Mouse (Mus musculus): ENCODE measurements around the gene 1110059G10Rik. TPM values are rescaled to one million over a fixed set of nuclear protein-coding genes. Genes with fewer than 3 reads are reported as not detected.
A peak's percentile ranks its signal among the peaks of the same experiment; 100 is the strongest.

Gene 1110059G10Rik
- 1.4 and 1.9 TPM in 2 replicates for polyA plus RNA-seq (2012; rRNA removed)

GRCm38 (mm10) chr9:122950643-122951475 is at the start of gene 1110059G10Rik, which contains the start of gene Kif15:
1110059G10Rik (minus strand) TSS chr9:122951000.
Kif15 (plus strand) TSS chr9:122951046.
- TF ChIP-seq CTCF (IDR thresholded peaks at IDR 0.05; ENCODE audit: control insufficient read depth, insufficient read depth, insufficient replicate concordance, low read depth, low read length): no peak
- TF ChIP-seq POLR2A (IDR thresholded peaks at IDR 0.05; ENCODE audit: control insufficient read depth, low read depth, low read length): peak; percentile 73

GRCm38 (mm10) chr9:122999193-122999586 is 48.4 kb upstream of the 1110059G10Rik start:
- Histone ChIP-seq H3K27ac (ENCODE audit: control insufficient read depth, insufficient read depth, low read depth, low read length) (no peak overlapping the region), H3K27me3 (ENCODE audit: control insufficient read depth, insufficient read depth, low read length) (no peaks in the 10 kb centered on the region), H3K4me3 (ENCODE audit: control insufficient read depth, low read depth, low read length) (no peak overlapping the region), H3K36me3 (ENCODE audit: control insufficient read depth, insufficient read depth, low read length) (peaks cover 2% of the 10 kb centered on the region), H3K4me1 (ENCODE audit: control insufficient read depth, insufficient read depth, low read length) (no peaks in the 10 kb centered on the region)
- TF ChIP-seq CTCF (IDR thresholded peaks at IDR 0.05; ENCODE audit: control insufficient read depth, insufficient read depth, insufficient replicate concordance, low read depth, low read length): no peak
- no peak for TF ChIP-seq POLR2A (IDR thresholded peaks at IDR 0.05; ENCODE audit: control insufficient read depth, low read depth, low read length)

More at GRCm38 (mm10) chr9:122950643-122951475, at the start of gene 1110059G10Rik, which contains the start of gene Kif15:
- no peaks in the 10 kb centered on the region; the same call in 1 of the 2 replicates for H3K36me3 ChIP-seq (ENCODE audit: control insufficient read depth, insufficient read depth, low read length)
- H3K27ac ChIP-seq (ENCODE audit: control insufficient read depth, insufficient read depth, low read depth, low read length): peak within 1 kb of the TSS; percentile 88
- H3K4me1 ChIP-seq (ENCODE audit: control insufficient read depth, insufficient read depth, low read length): no peaks in the 10 kb centered on the region
- H3K4me3 ChIP-seq (ENCODE audit: control insufficient read depth, low read depth, low read length): peak within 1 kb of the TSS; percentile 93
- no peaks in the 10 kb centered on the region for H3K27me3 ChIP-seq (ENCODE audit: control insufficient read depth, insufficient read depth, low read length)

GRCm38 (mm10) chr9:122998406-122999192 is 47.8 kb upstream of the 1110059G10Rik start:
- no peak for TF ChIP-seq POLR2A (IDR thresholded peaks at IDR 0.05; ENCODE audit: control insufficient read depth, low read depth, low read length)
- TF ChIP-seq CTCF (IDR thresholded peaks at IDR 0.05; ENCODE audit: control insufficient read depth, insufficient read depth, insufficient replicate concordance, low read depth, low read length): no peak
- Histone ChIP-seq H3K36me3 (ENCODE audit: control insufficient read depth, insufficient read depth, low read length) (peaks cover 2% of the 10 kb centered on the region), H3K27me3 (ENCODE audit: control insufficient read depth, insufficient read depth, low read length) (no peaks in the 10 kb centered on the region), H3K4me3 (ENCODE audit: control insufficient read depth, low read depth, low read length) (no peak overlapping the region), H3K4me1 (ENCODE audit: control insufficient read depth, insufficient read depth, low read length) (no peaks in the 10 kb centered on the region), H3K27ac (ENCODE audit: control insufficient read depth, insufficient read depth, low read depth, low read length) (no peak overlapping the region)

DNA sequence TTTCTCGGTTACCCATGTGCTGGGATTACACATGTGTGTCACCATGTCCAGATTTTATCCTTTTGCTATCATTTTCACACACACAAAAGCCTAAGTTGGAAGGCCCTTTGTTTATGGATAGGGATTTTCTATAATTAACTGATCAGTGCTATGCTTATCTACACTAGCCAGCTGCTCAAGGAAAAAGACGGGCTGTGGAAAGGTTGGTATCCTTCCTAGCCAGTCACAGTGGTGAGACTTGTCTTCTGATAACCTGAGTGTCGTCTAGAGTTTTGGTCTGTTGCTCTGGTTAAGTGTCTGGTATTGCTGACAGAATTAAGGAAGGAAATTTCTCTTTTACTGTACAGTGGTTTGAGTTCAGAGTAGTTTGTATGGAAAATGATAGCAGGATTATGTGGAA is 21.9 kb downstream of the 1110059G10Rik start:
- H3K27ac ChIP-seq (ENCODE audit: control insufficient read depth, insufficient read depth, low read depth, low read length): no peak overlapping the region
- H3K4me3 ChIP-seq (ENCODE audit: control insufficient read depth, low read depth, low read length): no peak overlapping the region
- TF ChIP-seq POLR2A (IDR thresholded peaks at IDR 0.05; ENCODE audit: control insufficient read depth, low read depth, low read length) (no peak), CTCF (IDR thresholded peaks at IDR 0.05; ENCODE audit: control insufficient read depth, insufficient read depth, insufficient replicate concordance, low read depth, low read length) (no peak)
- peaks cover under 1% of the 10 kb centered on the region; the same call in 1 of the 2 replicates for H3K4me1 ChIP-seq (ENCODE audit: control insufficient read depth, insufficient read depth, low read length)
- no peaks in the 10 kb centered on the region for H3K27me3 ChIP-seq (ENCODE audit: control insufficient read depth, insufficient read depth, low read length)
- H3K36me3 ChIP-seq (ENCODE audit: control insufficient read depth, insufficient read depth, low read length): peaks cover 2% of the 10 kb centered on the region; the same call in 1 of the 2 replicates

GRCm38 (mm10) chr9:122922936-122923381 is 27.8 kb downstream of the 1110059G10Rik start, which contains the start of gene Zfp105:
Zfp105 (plus strand) TSS chr9:122923072.
- Histone ChIP-seq H3K36me3 (ENCODE audit: control insufficient read depth, insufficient read depth, low read length) (peaks cover 2% of the 10 kb centered on the region; the same call in 1 of the 2 replicates), H3K27me3 (ENCODE audit: control insufficient read depth, insufficient read depth, low read length) (no peaks in the 10 kb centered on the region), H3K4me1 (ENCODE audit: control insufficient read depth, insufficient read depth, low read length) (peaks cover 2% of the 10 kb centered on the region; the same call in 1 of the 2 replicates), H3K27ac (ENCODE audit: control insufficient read depth, insufficient read depth, low read depth, low read length) (peak within 1 kb of the TSS; percentile 66), H3K4me3 (ENCODE audit: control insufficient read depth, low read depth, low read length) (peak within 1 kb of the TSS; percentile 99)
- TF ChIP-seq POLR2A (IDR thresholded peaks at IDR 0.05; ENCODE audit: control insufficient read depth, low read depth, low read length): no peak; the same call in none of the 2 replicates
- TF ChIP-seq CTCF (IDR thresholded peaks at IDR 0.05; ENCODE audit: control insufficient read depth, insufficient read depth, insufficient replicate concordance, low read depth, low read length): no peak

- TF ChIP-seq POLR2A (IDR thresholded peaks at IDR 0.05; ENCODE audit: control insufficient read depth, low read depth, low read length) (no peak), CTCF (IDR thresholded peaks at IDR 0.05; ENCODE audit: control insufficient read depth, insufficient read depth, insufficient replicate concordance, low read depth, low read length) (no peak)
Measured at GRCm38 (mm10) chr9:122922436-122922835, 28.4 kb downstream of the 1110059G10Rik start.

More at GRCm38 (mm10) chr9:122922436-122922835, 28.4 kb downstream of the 1110059G10Rik start:
- H3K4me1 ChIP-seq (ENCODE audit: control insufficient read depth, insufficient read depth, low read length): peaks cover 2% of the 10 kb centered on the region; the same call in 1 of the 2 replicates
- peaks cover under 1% of the 10 kb centered on the region; the same call in 1 of the 2 replicates for H3K36me3 ChIP-seq (ENCODE audit: control insufficient read depth, insufficient read depth, low read length)
- no peaks in the 10 kb centered on the region for H3K27me3 ChIP-seq (ENCODE audit: control insufficient read depth, insufficient read depth, low read length)
- H3K4me3 ChIP-seq (ENCODE audit: control insufficient read depth, low read depth, low read length): no peak overlapping the region; the same call in none of the 2 replicates
- no peak overlapping the region for H3K27ac ChIP-seq (ENCODE audit: control insufficient read depth, insufficient read depth, low read depth, low read length)
